Mouse (Mus musculus) liver, embryonic 11.5 days (tissue): ENCODE measurements around the gene Psmb8. TPM values are rescaled to one million over a fixed set of nuclear protein-coding genes. Genes with fewer than 3 reads are reported as not detected.

Experiments used
- ATAC-seq: fragments of 200-750 bp; cut with Nextera tagmentation; replicated peaks from 2 replicates; pipeline ENCODE4 v1.8.0; 2017; ENCODE audit warnings: moderate number of reproducible peaks, mild to moderate bottlenecking, moderate TSS enrichment, moderate library complexity; ENCODE audit not compliant: low FRiP score
- DNase-seq: peaks from one replicate; pipeline ENCODE4 v3.0.0-alpha.2; 2017; ENCODE audit warnings: low spot score
- H3K27ac ChIP-seq: fragments of 300-500 bp; sonication (generic); 2 replicates; pipeline ENCODE4 v1.5.1; 2014; ENCODE audit warnings: mild to moderate bottlenecking, low read depth, low read length, control low read depth
- H3K27me3 ChIP-seq: fragments of 300-500 bp; sonication (generic); replicated peaks from 2 replicates; pipeline ENCODE4 v1.6.1; 2014; ENCODE audit warnings: low read length, mixed read lengths; ENCODE audit not compliant: control insufficient read depth, insufficient read depth
- H3K36me3 ChIP-seq: fragments of 300-500 bp; sonication (generic); 2 replicates; pipeline ENCODE4 v1.6.1; 2014; ENCODE audit warnings: mild to moderate bottlenecking, low read length, moderate library complexity, mixed read lengths; ENCODE audit not compliant: control insufficient read depth, insufficient read depth
- H3K4me1 ChIP-seq: fragments of 300-500 bp; sonication (generic); replicated peaks from 2 replicates; pipeline ENCODE4 v1.6.1; 2014; ENCODE audit warnings: low read length, mixed read lengths; ENCODE audit not compliant: control insufficient read depth, insufficient read depth
- H3K4me2 ChIP-seq: fragments of 300-500 bp; sonication (generic); 2 replicates; pipeline ENCODE4 v1.6.1; 2014; ENCODE audit warnings: mild to moderate bottlenecking, control low read depth, moderate library complexity
- H3K4me3 ChIP-seq: fragments of 300-500 bp; sonication (generic); 2 replicates; pipeline ENCODE4 v1.5.1; 2014; ENCODE audit warnings: low read depth, low read length, control low read depth
- H3K9ac ChIP-seq: fragments of 300-500 bp; sonication (generic); 2 replicates; pipeline ENCODE4 v1.6.1; 2014; ENCODE audit warnings: low read depth, low read length, control low read depth
- H3K9me3 ChIP-seq: fragments of 300-500 bp; sonication (generic); 2 replicates; pipeline ENCODE4 v1.6.1; 2016; ENCODE audit warnings: low read length, inconsistent platforms, mixed read lengths; ENCODE audit not compliant: control insufficient read depth
- WGBS: fragments of 180-500 bp; shearing (Covaris S2); extraction: QIAGEN DNeasy Blood & Tissue Kit; methylation state at CpG from one replicate; pipeline ENCODE4 v1.1.7; 2014; 5-methylcytosine and 5-hydroxymethylcytosine counted together
- polyA plus RNA-seq: library from polyadenylated mRNA; unstranded; fragments of >200 nt; fragmentation: Nextera tagmentation; extraction: Ambion mirVana; gene quantifications from 2 replicates; pipeline ENCODE4 v1.2.1, GENCODE M21; 2014

The Psmb8 gene
- polyA plus RNA-seq, 1 experiment from 2014 or later: 10.3 TPM

DNA sequence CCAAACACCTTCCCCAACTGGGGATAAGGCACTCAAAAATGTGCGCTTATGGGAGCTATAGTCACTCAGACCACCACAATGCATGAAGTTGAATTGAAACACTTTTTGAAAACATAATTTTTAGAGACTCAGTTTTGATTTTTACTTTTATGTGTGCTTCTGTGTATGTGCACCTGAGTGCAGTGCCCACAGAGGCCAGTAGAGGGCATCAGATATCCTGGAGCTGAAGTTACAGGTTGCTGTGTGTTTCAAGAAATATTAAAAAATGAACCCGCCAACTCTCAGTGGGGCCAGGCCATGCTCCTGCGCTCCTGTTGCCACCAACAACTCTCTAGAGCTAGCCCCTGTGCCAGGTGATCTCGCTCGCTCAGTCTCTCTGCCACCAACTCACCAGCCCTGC lies 25.0 kb upstream of the Psmb8 start:
- Histone ChIP-seq H3K36me3 (no peaks in the 10 kb centered on the region), H3K4me1 (no peaks in the 10 kb centered on the region), H3K4me2 (no peak overlapping the region), H3K9me3 (peaks cover 8% of the 10 kb centered on the region; the same call in 1 of the 2 replicates), H3K9ac (no peak overlapping the region), H3K27me3 (no peaks in the 10 kb centered on the region; the same call in 1 of the 2 replicates), H3K27ac (no peak overlapping the region), H3K4me3 (no peak overlapping the region)
- 93% methylated on average over 5 of the region's 5 CpGs for WGBS
- no peak for DNase-seq
- no peak for ATAC-seq

DNA sequence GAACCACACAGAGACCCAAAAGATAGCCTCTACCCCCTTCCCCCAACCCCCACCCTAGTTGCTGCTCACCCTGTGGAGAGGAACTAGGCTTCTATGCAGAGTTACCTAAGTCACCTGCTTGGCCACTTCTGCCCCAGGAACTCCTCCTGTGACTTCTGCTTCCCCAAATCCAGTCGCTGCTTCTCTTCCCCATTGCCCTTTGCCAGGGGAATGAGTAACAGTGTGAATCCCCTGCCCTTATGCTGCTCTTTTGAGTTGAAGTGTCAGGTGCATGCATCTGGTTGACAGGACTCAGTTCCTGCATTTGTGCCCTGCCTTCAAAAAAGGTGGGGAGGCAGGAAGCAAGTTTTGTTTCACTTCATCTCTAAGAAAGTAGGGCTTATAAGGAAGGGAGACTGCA lies 23.4 kb upstream of the Psmb8 start:
- 43% methylated on average over 1 of the region's 1 CpGs for WGBS
- peaks cover 8% of the 10 kb centered on the region; the same call in 1 of the 2 replicates for H3K9me3 ChIP-seq
- no peak for ATAC-seq

GRCm38 (mm10) chr17:34177179-34177578 lies 20.3 kb upstream of the Psmb8 start:
- H3K27ac ChIP-seq: no peak overlapping the region
- DNase-seq (no peak), ATAC-seq (no peak)
- H3K4me2 ChIP-seq: no peak overlapping the region
- H3K9ac ChIP-seq: no peak overlapping the region
- H3K27me3 ChIP-seq: peaks cover 2% of the 10 kb centered on the region; the same call in 1 of the 2 replicates
- H3K9me3 ChIP-seq: peaks cover 8% of the 10 kb centered on the region; the same call in 1 of the 2 replicates
- 62% methylated on average over 4 of the region's 4 CpGs for WGBS
- no peak overlapping the region for H3K4me3 ChIP-seq
- no peaks in the 10 kb centered on the region for H3K36me3 ChIP-seq
- H3K4me1 ChIP-seq: no peaks in the 10 kb centered on the region

More for the DNA sequence above, 23.4 kb upstream of the Psmb8 start:
- Histone ChIP-seq H3K27me3 (no peaks in the 10 kb centered on the region; the same call in 1 of the 2 replicates), H3K27ac (no peak overlapping the region), H3K4me2 (no peak overlapping the region), H3K4me1 (no peaks in the 10 kb centered on the region), H3K9ac (no peak overlapping the region), H3K4me3 (no peak overlapping the region), H3K36me3 (no peaks in the 10 kb centered on the region)
- DNase-seq: no peak

- Histone ChIP-seq H3K4me1 (no peaks in the 10 kb centered on the region), H3K27me3 (peaks cover 7% of the 10 kb centered on the region), H3K27ac (no peak overlapping the region), H3K4me3 (no peak overlapping the region), H3K9ac (no peak overlapping the region), H3K9me3 (peaks cover 4% of the 10 kb centered on the region; the same call in 1 of the 2 replicates), H3K36me3 (no peaks in the 10 kb centered on the region), H3K4me2 (no peak overlapping the region)
- ATAC-seq (no peak), DNase-seq (no peak)
- 63% methylated on average over 6 of the region's 6 CpGs for WGBS
Measured at GRCm38 (mm10) chr17:34179019-34179418, 18.5 kb upstream of the Psmb8 start.

DNA sequence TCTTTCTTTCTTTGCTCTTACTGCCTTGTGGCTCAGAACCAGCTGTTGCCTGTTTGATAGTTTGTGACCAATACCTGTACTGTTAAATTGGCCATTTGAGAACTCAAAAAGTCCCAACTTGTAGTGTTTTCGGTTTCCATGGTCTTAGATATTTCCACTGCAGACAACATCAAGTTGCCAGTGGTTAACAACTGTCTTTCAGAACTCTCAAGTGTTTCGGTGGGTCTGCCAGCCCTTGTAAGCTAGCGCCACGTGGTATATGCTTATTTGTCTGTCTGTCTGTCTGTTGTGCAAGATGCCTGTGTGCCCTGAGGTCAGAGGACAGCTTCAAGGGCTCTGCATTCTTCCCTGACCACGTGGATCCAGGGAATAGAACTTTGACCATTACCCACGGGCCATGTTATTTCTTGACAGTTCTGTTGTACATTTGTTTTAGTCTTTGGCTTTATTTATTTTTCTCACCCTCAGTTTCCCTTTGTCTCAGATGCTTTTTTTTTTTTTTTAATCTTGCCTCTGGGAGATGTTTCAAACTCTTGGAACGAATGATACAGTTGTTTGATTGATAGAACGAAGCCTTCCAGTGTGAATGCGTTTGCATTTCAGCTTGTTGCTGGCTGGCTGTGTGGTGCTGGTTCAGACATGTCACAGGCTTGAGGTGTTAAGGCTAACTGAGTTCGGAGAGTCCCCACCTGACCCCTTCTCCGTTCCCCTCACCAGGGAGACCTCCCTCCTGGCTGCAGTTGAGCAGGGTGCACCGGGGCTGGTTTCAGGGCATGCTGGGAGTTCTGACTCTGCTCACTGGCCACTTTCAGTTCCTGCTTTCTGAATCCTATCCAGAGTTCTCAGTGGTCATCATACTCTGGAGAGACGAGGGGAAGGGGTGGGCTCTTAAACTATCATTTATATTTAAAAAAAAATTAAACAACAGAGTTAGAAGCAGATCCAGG lies 17.3 kb upstream of the Psmb8 start:
- ATAC-seq: no peak
- WGBS: 64% methylated on average over 13 of the region's 13 CpGs
- H3K36me3 ChIP-seq: no peaks in the 10 kb centered on the region

DNA sequence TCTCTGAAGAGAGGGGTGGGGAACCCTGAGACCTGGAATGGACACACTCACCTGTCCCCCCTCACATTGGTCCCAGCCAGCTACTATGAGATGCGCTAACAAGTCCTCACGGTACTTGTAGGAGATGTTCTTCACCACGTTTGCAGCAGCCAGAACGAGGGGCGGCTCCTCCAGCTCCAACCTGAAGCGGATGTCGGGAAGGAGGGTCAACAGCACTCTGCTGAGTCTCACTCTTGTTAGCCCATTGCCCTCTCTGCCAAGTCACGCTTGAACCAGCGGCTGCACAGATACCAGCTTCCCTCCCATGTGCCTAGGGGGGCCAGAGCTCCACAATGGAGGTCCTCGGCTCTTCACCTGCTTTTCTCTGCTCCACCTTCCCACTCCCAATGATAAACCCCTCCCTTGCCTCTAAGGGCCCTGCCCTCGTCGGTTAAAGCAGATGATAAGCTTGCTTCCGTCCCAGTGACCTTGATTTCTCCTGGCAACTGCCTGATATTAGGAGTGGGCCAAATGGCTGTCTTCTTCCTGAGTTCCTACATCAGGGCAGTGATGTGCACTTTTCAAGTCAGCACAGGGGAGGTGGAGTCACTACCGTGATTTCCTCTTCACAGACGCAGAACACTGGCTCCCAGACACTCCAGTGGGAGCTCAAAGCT lies 13.8 kb upstream of the Psmb8 start:
- H3K4me2 ChIP-seq: no peak overlapping the region
- H3K4me1 ChIP-seq: peaks cover 7% of the 10 kb centered on the region
- no peak for DNase-seq
- H3K9ac ChIP-seq: no peak overlapping the region
- H3K9me3 ChIP-seq: no peaks in the 10 kb centered on the region
- H3K36me3 ChIP-seq: no peaks in the 10 kb centered on the region
- WGBS: 62% methylated on average over 15 of the region's 15 CpGs
- no peak overlapping the region for H3K27ac ChIP-seq
- H3K4me3 ChIP-seq: no peak overlapping the region
- H3K27me3 ChIP-seq: peaks cover 33% of the 10 kb centered on the region
- ATAC-seq: no peak

More for the DNA sequence above, 17.3 kb upstream of the Psmb8 start:
- DNase-seq: no peak
- Histone ChIP-seq H3K27ac (no peak overlapping the region), H3K4me1 (no peaks in the 10 kb centered on the region), H3K27me3 (peaks cover 10% of the 10 kb centered on the region), H3K9ac (no peak overlapping the region), H3K4me3 (no peak overlapping the region), H3K4me2 (no peak overlapping the region), H3K9me3 (peaks cover 4% of the 10 kb centered on the region; the same call in 1 of the 2 replicates)

DNA sequence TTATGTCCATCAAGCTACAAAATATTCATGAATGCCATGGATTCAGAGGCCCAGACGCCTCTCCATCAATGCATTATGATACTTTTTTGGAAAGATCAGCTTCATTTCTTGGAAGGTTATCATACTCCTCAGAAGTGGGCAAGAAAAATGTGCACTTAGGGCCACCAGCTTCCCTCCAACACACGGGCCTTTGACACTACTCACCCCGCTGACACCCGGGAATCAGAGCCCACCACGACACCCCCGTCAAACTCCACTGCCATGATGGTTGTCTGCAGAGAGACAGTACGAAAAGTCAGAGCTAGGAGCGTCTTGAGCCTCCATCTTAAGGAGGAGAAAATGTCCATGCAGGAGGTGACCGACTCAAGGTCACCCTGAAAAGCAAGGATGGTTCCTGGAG lies 12.0 kb upstream of the Psmb8 start:
- no peaks in the 10 kb centered on the region for H3K9me3 ChIP-seq
- no peak overlapping the region for H3K27ac ChIP-seq
- H3K4me2 ChIP-seq: no peak overlapping the region
- H3K27me3 ChIP-seq: peaks cover 49% of the 10 kb centered on the region
- H3K4me1 ChIP-seq: peaks cover 7% of the 10 kb centered on the region
- no peak for DNase-seq
- H3K36me3 ChIP-seq: no peaks in the 10 kb centered on the region
- no peak overlapping the region for H3K4me3 ChIP-seq
- ATAC-seq: no peak
- 81% methylated on average over 9 of the region's 9 CpGs for WGBS
- no peak overlapping the region for H3K9ac ChIP-seq

- peak overlapping the region; percentile 56 for H3K4me3 ChIP-seq
- H3K9ac ChIP-seq: peak overlapping the region; percentile 36
- H3K27me3 ChIP-seq: peaks cover 61% of the 10 kb centered on the region
- peak overlapping the region; percentile 90 for H3K4me2 ChIP-seq
- peaks cover 7% of the 10 kb centered on the region for H3K4me1 ChIP-seq
- no peaks in the 10 kb centered on the region for H3K36me3 ChIP-seq
- DNase-seq (no peak), ATAC-seq (peak; percentile 21; the same call in 1 of the 2 replicates)
- 6% methylated on average over 14 of the region's 14 CpGs for WGBS
- no peaks in the 10 kb centered on the region for H3K9me3 ChIP-seq
- no peak overlapping the region for H3K27ac ChIP-seq
Measured at GRCm38 (mm10) chr17:34186885-34187260, 10.6 kb upstream of the Psmb8 start.
